Mouse (Mus musculus): ENCODE measurements around the gene Tagap.
"Not testable (repeated sequence)": the region's sequence is repeated elsewhere in the genome, so short reads cannot be mapped to it uniquely, and the experiment has no call there.

GRCm38 (mm10) chr17:7983484-7983883 lies 57.7 kb downstream of the Tagap start:
- peak; percentile 1; the same call in 1 of the 2 replicates for TF ChIP-seq CTCF (IDR thresholded peaks at IDR 0.05; ENCODE audit: low read depth)
- TF ChIP-seq EP300 (IDR thresholded peaks at IDR 0.05; ENCODE audit: low read depth) = not testable (repeated sequence)
